Mouse (Mus musculus) testis, adult 2 months (tissue): ENCODE data around the gene Bora.

Source experiments
- CTCF ChIP-seq: fragments of 200-500 bp; IDR thresholded peaks from 2 replicates; pipeline ENCODE4 v1.5.1; 2012; ENCODE audit warnings: low read depth, mild to moderate bottlenecking, inconsistent platforms, low read length, moderate library complexity; ENCODE audit not compliant: control insufficient read depth, insufficient read depth, insufficient replicate concordance
- POLR2A ChIP-seq: fragments of 200-500 bp; IDR thresholded peaks from 2 replicates; pipeline ENCODE4 v1.6.1; 2012; ENCODE audit warnings: low read depth, mild to moderate bottlenecking, inconsistent platforms, low read length, moderate library complexity; ENCODE audit not compliant: control insufficient read depth

DNA sequence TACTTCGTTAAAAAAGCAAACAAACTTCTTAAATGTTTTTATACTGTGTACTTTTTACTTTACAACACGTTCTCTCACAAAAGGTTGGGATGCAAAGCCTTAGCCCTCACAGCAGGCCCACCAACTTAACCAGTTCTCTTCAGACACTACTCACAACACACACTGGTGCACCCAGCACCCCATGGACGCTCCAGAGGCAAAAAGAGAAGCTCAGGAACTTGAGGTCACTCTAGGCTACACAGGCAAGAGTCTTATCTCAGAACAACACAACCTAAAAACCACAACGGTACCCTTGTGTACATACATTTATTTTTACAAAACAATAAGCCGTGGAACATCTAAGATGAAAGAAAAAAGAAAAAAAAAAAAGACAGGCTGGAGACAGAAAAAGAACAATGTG, 1.3 kb upstream of the Bora start:
- TF ChIP-seq CTCF (no peak), POLR2A (no peak)
